ENCODE assay signal across 7 mouse cellular contexts in genomic region chr11:50174111-50174729, GRCm38 (mm10). TPM values are rescaled to one million over a fixed set of nuclear protein-coding genes. Genes with fewer than 3 reads are reported as not detected.
A peak's percentile ranks its signal among the peaks of the same experiment; 100 is the strongest.
DNase-seq lines count a peak whose midpoint lies in the region; ATAC-seq and TF ChIP-seq lines count a peak whose summit lies in the region.
"Not testable (repeated sequence)": the region's sequence is repeated elsewhere in the genome, so short reads cannot be mapped to it uniquely, and the experiment has no call there.

Mrnip (plus strand) TSS chr11:50174444.

- not testable (repeated sequence) for TF ChIP-seq POLR2A in kidney, adult 2 months (IDR thresholded peaks at IDR 0.05; ENCODE audit: low read depth, low read length)

- TF ChIP-seq CTCF in kidney, adult 2 months (conservative IDR thresholded peaks at IDR 0.05; ENCODE audit: insufficient read depth, insufficient read length, low read depth, low read length): not testable (repeated sequence)

- H3K9me3 ChIP-seq in erythroblast, embryonic 14.5 days (ENCODE audit: control insufficient read depth, low read length); heart, embryonic 12.5 days (replicated peaks); lung, embryonic 16.5 days (ENCODE audit: control insufficient read depth, low read length); neural tube, embryonic 12.5 days: not testable (repeated sequence)

- not testable (repeated sequence) for H3K27me3 ChIP-seq in erythroblast, embryonic 14.5 days (ENCODE audit: control insufficient read depth); heart, embryonic 12.5 days (replicated peaks); kidney, adult 2 months (replicated peaks; ENCODE audit: control insufficient read depth, insufficient read depth, low read length); lung, embryonic 16.5 days (ENCODE audit: control insufficient read depth, insufficient read depth, low read depth, low read length); neural tube, embryonic 12.5 days (replicated peaks)

- peak within 1 kb of the TSS; percentile 90 for H3K4me2 ChIP-seq in heart, embryonic 12.5 days
- H3K4me2 ChIP-seq in lung, embryonic 16.5 days (ENCODE audit: low read depth, low read length): peak within 1 kb of the TSS; percentile 84
- peak within 1 kb of the TSS; percentile 74 for H3K4me2 ChIP-seq in neural tube, embryonic 12.5 days (replicated peaks)

- WGBS in heart, embryonic 12.5 days: 5% methylated on average over 19 of the region's 19 CpGs
- 5% methylated on average over 19 of the region's 19 CpGs for WGBS in kidney, adult 2 months
- 4% methylated on average over 19 of the region's 19 CpGs for WGBS in lung, embryonic 16.5 days
- 6% methylated on average over 19 of the region's 19 CpGs for WGBS in neural tube, embryonic 12.5 days

- intact Hi-C loops in left cerebral cortex, postnatal 36 days (cut with DNase I): not testable (repeated sequence)

- H3K4me1 ChIP-seq in erythroblast, embryonic 14.5 days (ENCODE audit: control insufficient read depth): peaks cover 31% of the 10 kb centered on the region
- peaks cover 20% of the 10 kb centered on the region for H3K4me1 ChIP-seq in heart, embryonic 12.5 days (replicated peaks)
- peaks cover 20% of the 10 kb centered on the region for H3K4me1 ChIP-seq in kidney, adult 2 months (ENCODE audit: control insufficient read depth, insufficient read depth, low read length)
- H3K4me1 ChIP-seq in lung, embryonic 16.5 days (replicated peaks; ENCODE audit: control insufficient read depth, insufficient read depth, low read length): peaks cover 11% of the 10 kb centered on the region
- H3K4me1 ChIP-seq in neural tube, embryonic 12.5 days: not testable (repeated sequence)

- DNase-seq in adrenal gland, postnatal 25 days; left cerebral cortex, postnatal 36 days (ENCODE audit: low spot score in 2 of 2): not testable (repeated sequence)
- DNase-seq in kidney, adult 2 months: peak; percentile 37

- ATAC-seq in heart, embryonic 12.5 days (ENCODE audit: insufficient number of reproducible peaks, low FRiP score): 0 out of 2 replicates have a peak, but pooled peaks have one; percentile 8
- ATAC-seq in lung, embryonic 16.5 days (ENCODE audit: low read depth): peak; percentile 40
- peak; percentile 35 for ATAC-seq in neural tube, embryonic 12.5 days (ENCODE audit: low FRiP score, low read depth)

- H3K27ac ChIP-seq in heart, embryonic 12.5 days (ENCODE audit: poor library complexity, severe bottlenecking): peak within 1 kb of the TSS; percentile 53
- peak within 1 kb of the TSS; percentile 87 for H3K27ac ChIP-seq in kidney, adult 2 months (ENCODE audit: insufficient read depth, low read depth, low read length)
- peak within 1 kb of the TSS; percentile 28; the same call in 1 of the 2 replicates for H3K27ac ChIP-seq in lung, embryonic 16.5 days (ENCODE audit: low read length)
- H3K27ac ChIP-seq in neural tube, embryonic 12.5 days: peak within 1 kb of the TSS; percentile 22; the same call in 1 of the 2 replicates

- H3K4me3 ChIP-seq in erythroblast, embryonic 14.5 days (replicated peaks): peak within 1 kb of the TSS; percentile 73
- peak within 1 kb of the TSS; percentile 84 for H3K4me3 ChIP-seq in heart, embryonic 12.5 days
- H3K4me3 ChIP-seq in kidney, adult 2 months (ENCODE audit: insufficient read depth, low read depth, low read length): peak within 1 kb of the TSS; percentile 76
- H3K4me3 ChIP-seq in lung, embryonic 16.5 days (ENCODE audit: low read length): peak within 1 kb of the TSS; percentile 63
- H3K4me3 ChIP-seq in neural tube, embryonic 12.5 days: peak within 1 kb of the TSS; percentile 66

- peak within 1 kb of the TSS; percentile 90 for H3K9ac ChIP-seq in heart, embryonic 12.5 days
- H3K9ac ChIP-seq in lung, embryonic 16.5 days (ENCODE audit: low read length): peak within 1 kb of the TSS; percentile 73
- H3K9ac ChIP-seq in neural tube, embryonic 12.5 days: peak within 1 kb of the TSS; percentile 65

- peaks cover 49% of the 10 kb centered on the region for H3K36me3 ChIP-seq in erythroblast, embryonic 14.5 days (ENCODE audit: control insufficient read depth)
- peaks cover 44% of the 10 kb centered on the region for H3K36me3 ChIP-seq in heart, embryonic 12.5 days
- H3K36me3 ChIP-seq in kidney, adult 2 months (ENCODE audit: control insufficient read depth, insufficient read depth, low read length): not testable (repeated sequence)
- H3K36me3 ChIP-seq in lung, embryonic 16.5 days (ENCODE audit: control insufficient read depth, insufficient read depth, low read length): peaks cover 15% of the 10 kb centered on the region
- H3K36me3 ChIP-seq in neural tube, embryonic 12.5 days: peaks cover 46% of the 10 kb centered on the region

RNA-seq across cellular contexts. Expression of gene Mrnip, which starts in this region (rescaled TPM):
- total RNA-seq in adrenal gland, postnatal 25 days (2021): 10.5 and 15.0 TPM in 2 replicates
- 0.79 and 1.3 TPM in 2 replicates for polyA plus RNA-seq in erythroblast, embryonic 14.5 days (2012)
- polyA plus RNA-seq in heart, embryonic 12.5 days (2016; fragmentation: Nextera tagmentation; extraction: Ambion mirVana): 10.1 and 11.6 TPM in 2 replicates
- 21.0 and 21.1 TPM in 2 replicates for polyA plus RNA-seq in kidney, adult 2 months (2012; rRNA removed)
- total RNA-seq in left cerebral cortex, postnatal 36 days (2021): 10 to 100 TPM; 15.4 to 15.7 TPM
- polyA plus RNA-seq in lung, embryonic 16.5 days (2015; fragmentation: Nextera tagmentation; extraction: Ambion mirVana): 16.1 and 19.5 TPM in 2 replicates
- 22.4 and 25.4 TPM in 2 replicates for polyA plus RNA-seq in neural tube, embryonic 12.5 days (2016; fragmentation: Nextera tagmentation; extraction: Ambion mirVana)

Comparison
In these comparisons a context has a peak if more than half of its experiments do, and no peak if none do; other contexts are left out.
1. H3K27ac ChIP-seq: peak in every context shown above with its lines; median percentile 87 in kidney, adult 2 months; 53 in heart, embryonic 12.5 days; 28 in lung, embryonic 16.5 days; 22 in neural tube, embryonic 12.5 days.